Mouse (Mus musculus): ENCODE data around the gene Chst7.
A peak's percentile ranks its signal among the peaks of the same experiment; 100 is the strongest.

The Chst7 gene

GRCm38 (mm10) chrX:20059381-20059971, at the start of gene Chst7:
TSS of gene Chst7 (plus strand) at chrX:20059560.
- DNase-seq (ENCODE audit: low spot score): peak; percentile 84

GRCm38 (mm10) chrX:20012211-20012610, 47.1 kb upstream of the Chst7 start:
- no peak for DNase-seq (ENCODE audit: low spot score)

GRCm38 (mm10) chrX:20020942-20021341, 38.4 kb upstream of the Chst7 start:
- peak; percentile 6 for DNase-seq (ENCODE audit: low spot score)

GRCm38 (mm10) chrX:20060096-20060768, 872 bp downstream of the Chst7 start:
- DNase-seq (ENCODE audit: low spot score): peak; percentile 2

- DNase-seq (ENCODE audit: low spot score): peak; percentile 9
Measured at GRCm38 (mm10) chrX:20060769-20061315, 1.5 kb downstream of the Chst7 start.

- DNase-seq (ENCODE audit: low spot score): no peak
Measured at GRCm38 (mm10) chrX:20061764-20062480, 2.6 kb downstream of the Chst7 start.

GRCm38 (mm10) chrX:20066636-20067035, 7.3 kb downstream of the Chst7 start:
- no peak for DNase-seq (ENCODE audit: low spot score)

- DNase-seq (ENCODE audit: low spot score): no peak
Measured at GRCm38 (mm10) chrX:20070196-20070595, 10.8 kb downstream of the Chst7 start.

- DNase-seq (ENCODE audit: low spot score): no peak
Measured at GRCm38 (mm10) chrX:20117717-20118116, 58.4 kb downstream of the Chst7 start.

- no peak for DNase-seq (ENCODE audit: low spot score)
Measured at GRCm38 (mm10) chrX:20125481-20125880, 66.1 kb downstream of the Chst7 start.

GRCm38 (mm10) chrX:20128951-20129350, 69.6 kb downstream of the Chst7 start:
- no peak for DNase-seq (ENCODE audit: low spot score)

- no peak for DNase-seq (ENCODE audit: low spot score)
Measured at GRCm38 (mm10) chrX:20129466-20129865, 70.1 kb downstream of the Chst7 start.

All from embryo, embryonic 10 days (tissue).